ENCODE assay signal across 12 mouse cellular contexts in genomic region chr6:66840631-66841030, GRCm38 (mm10). TPM values are rescaled to one million over a fixed set of nuclear protein-coding genes. Genes with fewer than 3 reads are reported as not detected.
DNase-seq lines count a peak whose midpoint lies in the region; ATAC-seq and TF ChIP-seq lines count a peak whose summit lies in the region.
"Not testable (repeated sequence)": the region's sequence is repeated elsewhere in the genome, so short reads cannot be mapped to it uniquely, and the experiment has no call there.
"Had no signal": no experiment of that assay in that cellular context is flagged by ENCODE, and none has a peak within 500 bp of the region (broad histone marks: within the 10 kb centered on the region; RNA-seq: fewer than 3 reads in every experiment).

No protein-coding gene starts in this region.

- not testable (repeated sequence) for H3K4me1 ChIP-seq in cerebellum, adult 2 months (ENCODE audit: control insufficient read depth, insufficient read depth, low read length); forebrain, embryonic 14.5 days (ENCODE audit: control insufficient read depth, insufficient read depth, low read length); hindbrain, embryonic 11.5 days (replicated peaks; ENCODE audit: control insufficient read depth, insufficient read depth, low read length); liver, postnatal 0 days (ENCODE audit: insufficient read depth)

- not testable (repeated sequence) for H3K9ac ChIP-seq in forebrain, embryonic 14.5 days (ENCODE audit: low read length); hindbrain, embryonic 11.5 days (ENCODE audit: low read depth, low read length); liver, postnatal 0 days (replicated peaks)

- H3K36me3 ChIP-seq in forebrain, embryonic 14.5 days (ENCODE audit: control insufficient read depth, insufficient read depth, low read length); hindbrain, embryonic 11.5 days (ENCODE audit: control insufficient read depth, insufficient read depth, low read length); liver, postnatal 0 days (replicated peaks; ENCODE audit: insufficient read depth, low read length): not testable (repeated sequence)

- not testable (repeated sequence) for H3K9me3 ChIP-seq in forebrain, embryonic 14.5 days (replicated peaks; ENCODE audit: control insufficient read depth, low read length); hindbrain, embryonic 11.5 days (ENCODE audit: control insufficient read depth, low read length); liver, postnatal 0 days (ENCODE audit: low read length)

- not testable (repeated sequence) for H3K27ac ChIP-seq in cerebellum, adult 2 months (ENCODE audit: insufficient read depth, low read length); forebrain, embryonic 14.5 days (ENCODE audit: low read depth, low read length); hindbrain, embryonic 11.5 days (ENCODE audit: low read depth, low read length); liver, postnatal 0 days (ENCODE audit: low read depth)

- not testable (repeated sequence) for H3K4me2 ChIP-seq in forebrain, embryonic 14.5 days (ENCODE audit: low read length); hindbrain, embryonic 11.5 days (replicated peaks; ENCODE audit: low read depth, low read length); liver, postnatal 0 days (ENCODE audit: low read depth, low read length)

- peak; percentile 13 for DNase-seq in WW6 (ENCODE audit: low read depth, low spot score)
- peak; percentile 6 to 8 for DNase-seq in cerebellum, adult 2 months
- peak; percentile 38 for DNase-seq in forebrain, embryonic 14.5 days (ENCODE audit: low spot score)
- DNase-seq in hindbrain, embryonic 11.5 days (ENCODE audit: low spot score) = peak; percentile 21
- DNase-seq in layer of hippocampus, adult 11-12 months (ENCODE audit: low spot score) = peak; percentile 50
- peak; percentile 22 for DNase-seq in liver, postnatal 0 days
- DNase-seq in right cerebral cortex, adult 18-20 months = peak; percentile 32
- peak; percentile 25 for DNase-seq in urinary bladder, postnatal 25 days (ENCODE audit: low spot score)

- not testable (repeated sequence) for TF ChIP-seq CTCF in cerebellum, adult 2 months (IDR thresholded peaks at IDR 0.05; ENCODE audit: borderline replicate concordance, insufficient read depth, low read depth, low read length)
- peak; percentile 65 for TF ChIP-seq CTCF in liver, postnatal 0 days (IDR thresholded peaks at IDR 0.05; ENCODE audit: low read depth)

- not testable (repeated sequence) for ATAC-seq in forebrain, embryonic 14.5 days; hindbrain, embryonic 11.5 days (ENCODE audit: low FRiP score); liver, postnatal 0 days

- TF ChIP-seq POLR2A in cerebellum, adult 2 months (IDR thresholded peaks at IDR 0.05; ENCODE audit: borderline replicate concordance, insufficient read depth, low read length) = not testable (repeated sequence)

- 8% methylated on average over 1 of the region's 1 CpGs for WGBS in cerebellum, adult 2 months
- WGBS in forebrain, embryonic 14.5 days = 8% methylated on average over 1 of the region's 1 CpGs
- 12% methylated on average over 1 of the region's 1 CpGs for WGBS in hindbrain, embryonic 11.5 days
- WGBS in liver, postnatal 0 days (ENCODE audit: insufficient replicate concordance) = 0% methylated on average over 1 of the region's 1 CpGs

- not testable (repeated sequence) for H3K27me3 ChIP-seq in cerebellum, adult 2 months (ENCODE audit: control insufficient read depth, insufficient read depth, low read length); forebrain, embryonic 14.5 days (replicated peaks; ENCODE audit: control insufficient read depth, insufficient read depth, low read length); hindbrain, embryonic 11.5 days (ENCODE audit: control insufficient read depth, insufficient read depth, low read length); liver, postnatal 0 days (ENCODE audit: insufficient read depth, low read length)

- TF ChIP-seq EP300 in liver, postnatal 0 days (IDR thresholded peaks at IDR 0.05; ENCODE audit: low read depth) = not testable (repeated sequence)

- H3K4me3 ChIP-seq in cerebellum, adult 2 months (replicated peaks; ENCODE audit: insufficient read depth, low read depth, low read length); forebrain, embryonic 14.5 days (ENCODE audit: low read depth, low read length); hindbrain, embryonic 11.5 days (ENCODE audit: low read depth, low read length); liver, postnatal 0 days (ENCODE audit: low read depth, low read length): not testable (repeated sequence)

RNA-seq across cellular contexts. Expression of gene Vmn1r39, which starts 30.2 kb away (rescaled TPM):
- not detected in 2 replicates for polyA plus RNA-seq in cerebellum, adult 2 months (2012; rRNA removed)
- not detected in 2 replicates for polyA plus RNA-seq in forebrain, embryonic 14.5 days (2014; fragmentation: Nextera tagmentation; extraction: Ambion mirVana)
- not detected in 2 replicates for polyA plus RNA-seq in hindbrain, embryonic 11.5 days (2014; fragmentation: Nextera tagmentation; extraction: Ambion mirVana)
- not detected in 2 replicates for polyA plus RNA-seq in liver, postnatal 0 days (2015; fragmentation: Nextera tagmentation; extraction: Ambion mirVana)
- polyA plus RNA-seq: forebrain, embryonic 11.5 days; heart, embryonic 11.5 days; kidney, embryonic 16.5 days; lung, embryonic 15.5 days had no signal

RNA-seq across cellular contexts. Expression of gene Gng12, which starts 55.6 kb away (rescaled TPM):
- 38.1 and 40.1 TPM in 2 replicates for polyA plus RNA-seq in cerebellum, adult 2 months (2012; rRNA removed)
- 27.8 and 40.4 TPM in 2 replicates for polyA plus RNA-seq in forebrain, embryonic 14.5 days (2014; fragmentation: Nextera tagmentation; extraction: Ambion mirVana)
- polyA plus RNA-seq in hindbrain, embryonic 11.5 days (2014; fragmentation: Nextera tagmentation; extraction: Ambion mirVana) = 49.4 and 52.7 TPM in 2 replicates
- polyA plus RNA-seq in liver, postnatal 0 days (2015; fragmentation: Nextera tagmentation; extraction: Ambion mirVana) = 39.0 and 39.4 TPM in 2 replicates

RNA-seq across cellular contexts. Expression of gene Vmn1r38, which starts 58.2 kb away (rescaled TPM):
- polyA plus RNA-seq in cerebellum, adult 2 months (2012; rRNA removed) = not detected in 2 replicates
- polyA plus RNA-seq in forebrain, embryonic 14.5 days (2014; fragmentation: Nextera tagmentation; extraction: Ambion mirVana) = not detected in 2 replicates
- polyA plus RNA-seq in hindbrain, embryonic 11.5 days (2014; fragmentation: Nextera tagmentation; extraction: Ambion mirVana) = not detected in 2 replicates
- not detected in 2 replicates for polyA plus RNA-seq in liver, postnatal 0 days (2015; fragmentation: Nextera tagmentation; extraction: Ambion mirVana)
- polyA plus RNA-seq: forebrain, embryonic 11.5 days; heart, embryonic 11.5 days; kidney, embryonic 16.5 days; lung, embryonic 15.5 days had no signal
